Mouse (Mus musculus): ENCODE data around the gene Larp1b. TPM values are rescaled to one million over a fixed set of nuclear protein-coding genes. Genes with fewer than 3 reads are reported as not detected.
"Not testable (repeated sequence)": the region's sequence is repeated elsewhere in the genome, so short reads cannot be mapped to it uniquely, and the experiment has no call there.

Gene Larp1b
- polyA plus RNA-seq (2015; fragmentation: Nextera tagmentation; extraction: Ambion mirVana), result 3.1 TPM in 2 replicates

GRCm38 (mm10) chr3:40949170-40949902 is at the start of gene Larp1b:
Gene Larp1b, plus strand, starts transcription at chr3:40949828.
- H3K4me3 ChIP-seq, result peak within 1 kb of the TSS; percentile 82
- peak within 1 kb of the TSS; percentile 99 for H3K4me2 ChIP-seq (replicated peaks)
- 0 out of 2 replicates have a peak, but pooled peaks cover 3% of the 10 kb centered on the region for H3K27me3 ChIP-seq
- no peaks in the 10 kb centered on the region for H3K36me3 ChIP-seq
- WGBS, result under 1% methylated on average over 66 of the region's 66 CpGs
- peak within 1 kb of the TSS; percentile 51 for H3K9ac ChIP-seq (replicated peaks)
- H3K4me1 ChIP-seq, result peaks cover 17% of the 10 kb centered on the region
- H3K9me3 ChIP-seq, result no peaks in the 10 kb centered on the region
- peak; percentile 96 for ATAC-seq (replicated peaks)
- H3K27ac ChIP-seq (replicated peaks), result peak within 1 kb of the TSS; percentile 58

- WGBS, result 98% methylated on average over 8 of the region's 10 CpGs
- not testable (repeated sequence) for H3K9ac ChIP-seq (replicated peaks); H3K36me3 ChIP-seq; H3K4me3 ChIP-seq; ATAC-seq (replicated peaks); H3K27me3 ChIP-seq; H3K9me3 ChIP-seq; H3K4me1 ChIP-seq; H3K27ac ChIP-seq (replicated peaks); H3K4me2 ChIP-seq (replicated peaks)
Observed at GRCm38 (mm10) chr3:40902443-40902842, 47.2 kb upstream of the Larp1b start, which contains the start of gene 1700034I23Rik. Gene 1700034I23Rik, minus strand, starts transcription at chr3:40902543.

GRCm38 (mm10) chr3:40938189-40938588 is 11.4 kb upstream of the Larp1b start:
- Histone ChIP-seq H3K27me3 (no peaks in the 10 kb centered on the region), H3K4me2 (replicated peaks) (no peak overlapping the region), H3K9me3 (no peaks in the 10 kb centered on the region), H3K27ac (replicated peaks) (no peak overlapping the region), H3K36me3 (peaks cover 20% of the 10 kb centered on the region), H3K9ac (replicated peaks) (no peak overlapping the region), H3K4me1 (no peaks in the 10 kb centered on the region), H3K4me3 (no peak overlapping the region)
- no peak for ATAC-seq (replicated peaks)
- WGBS, result 95% methylated on average over 5 of the region's 5 CpGs

- Histone ChIP-seq H3K27ac (replicated peaks) (no peak overlapping the region), H3K27me3 (no peaks in the 10 kb centered on the region), H3K9me3 (no peaks in the 10 kb centered on the region), H3K36me3 (peaks cover 16% of the 10 kb centered on the region), H3K4me2 (replicated peaks) (no peak overlapping the region), H3K4me3 (no peak overlapping the region), H3K9ac (replicated peaks) (no peak overlapping the region), H3K4me1 (no peaks in the 10 kb centered on the region)
- WGBS, result 96% methylated on average over 4 of the region's 4 CpGs
- ATAC-seq (replicated peaks), result no peak
Observed at GRCm38 (mm10) chr3:40938592-40938991, 11.0 kb upstream of the Larp1b start.

GRCm38 (mm10) chr3:40939019-40939418 is 10.6 kb upstream of the Larp1b start:
- no peak overlapping the region for H3K4me3 ChIP-seq
- no peak overlapping the region for H3K27ac ChIP-seq (replicated peaks)
- H3K27me3 ChIP-seq, result no peaks in the 10 kb centered on the region
- no peak overlapping the region for H3K4me2 ChIP-seq (replicated peaks)
- H3K36me3 ChIP-seq, result peaks cover 11% of the 10 kb centered on the region
- no peak for ATAC-seq (replicated peaks)
- no peaks in the 10 kb centered on the region for H3K9me3 ChIP-seq
- H3K9ac ChIP-seq (replicated peaks), result no peak overlapping the region
- no peaks in the 10 kb centered on the region for H3K4me1 ChIP-seq

GRCm38 (mm10) chr3:40949903-40950600 is 424 bp downstream of the Larp1b start:
- H3K4me2 ChIP-seq (replicated peaks), result peak overlapping the region; percentile 99
- H3K9me3 ChIP-seq, result no peaks in the 10 kb centered on the region
- ATAC-seq (replicated peaks), result peak; percentile 55
- H3K27ac ChIP-seq (replicated peaks), result peak overlapping the region; percentile 58
- peaks cover 17% of the 10 kb centered on the region for H3K4me1 ChIP-seq
- H3K9ac ChIP-seq (replicated peaks), result peak overlapping the region; percentile 51
- H3K4me3 ChIP-seq, result peak overlapping the region; percentile 82
- H3K27me3 ChIP-seq, result 0 out of 2 replicates have a peak, but pooled peaks cover 3% of the 10 kb centered on the region
- WGBS, result under 1% methylated on average over 57 of the region's 118 CpGs
- no peaks in the 10 kb centered on the region for H3K36me3 ChIP-seq

GRCm38 (mm10) chr3:40950601-40951201 is 1.1 kb downstream of the Larp1b start:
- H3K4me1 ChIP-seq, result peaks cover 17% of the 10 kb centered on the region
- H3K9me3 ChIP-seq, result no peaks in the 10 kb centered on the region
- 0 out of 2 replicates have a peak, but pooled peaks cover 3% of the 10 kb centered on the region for H3K27me3 ChIP-seq
- H3K9ac ChIP-seq (replicated peaks), result peak overlapping the region; percentile 51
- no peaks in the 10 kb centered on the region for H3K36me3 ChIP-seq
- peak overlapping the region; percentile 58; the same call in 1 of the 2 replicates for H3K27ac ChIP-seq (replicated peaks)
- peak; percentile 2; the same call in 1 of the 2 replicates for ATAC-seq (replicated peaks)
- H3K4me2 ChIP-seq (replicated peaks), result peak overlapping the region; percentile 99
- H3K4me3 ChIP-seq, result peak overlapping the region; percentile 82
- WGBS, result under 1% methylated on average over 43 of the region's 43 CpGs

- WGBS, result 7% methylated on average over 7 of the region's 7 CpGs
- peaks cover 17% of the 10 kb centered on the region for H3K4me1 ChIP-seq
- no peak for ATAC-seq (replicated peaks)
- no peak overlapping the region for H3K27ac ChIP-seq (replicated peaks)
- H3K9me3 ChIP-seq, result no peaks in the 10 kb centered on the region
- H3K27me3 ChIP-seq, result 0 out of 2 replicates have a peak, but pooled peaks cover 3% of the 10 kb centered on the region
- H3K36me3 ChIP-seq, result no peaks in the 10 kb centered on the region
- H3K4me2 ChIP-seq (replicated peaks), result peak overlapping the region; percentile 99
- peak overlapping the region; percentile 82 for H3K4me3 ChIP-seq
- no peak overlapping the region for H3K9ac ChIP-seq (replicated peaks)
Observed at GRCm38 (mm10) chr3:40951365-40951764, 1.7 kb downstream of the Larp1b start.

- no peak overlapping the region for H3K4me2 ChIP-seq (replicated peaks)
- ATAC-seq (replicated peaks), result no peak
- H3K27ac ChIP-seq (replicated peaks), result no peak overlapping the region
- no peaks in the 10 kb centered on the region for H3K9me3 ChIP-seq
- 0 out of 2 replicates have a peak, but pooled peaks cover 3% of the 10 kb centered on the region for H3K27me3 ChIP-seq
- H3K4me3 ChIP-seq, result no peak overlapping the region
- no peaks in the 10 kb centered on the region for H3K36me3 ChIP-seq
- peaks cover 17% of the 10 kb centered on the region for H3K4me1 ChIP-seq
- no peak overlapping the region for H3K9ac ChIP-seq (replicated peaks)
Observed at GRCm38 (mm10) chr3:40952606-40953005, 3.0 kb downstream of the Larp1b start.

- Histone ChIP-seq H3K9me3 (no peaks in the 10 kb centered on the region), H3K36me3 (no peaks in the 10 kb centered on the region), H3K4me3 (no peak overlapping the region), H3K27ac (replicated peaks) (no peak overlapping the region), H3K4me1 (peaks cover 14% of the 10 kb centered on the region), H3K27me3 (0 out of 2 replicates have a peak, but pooled peaks cover 3% of the 10 kb centered on the region), H3K9ac (replicated peaks) (no peak overlapping the region), H3K4me2 (replicated peaks) (no peak overlapping the region)
- no peak for ATAC-seq (replicated peaks)
- 68% methylated on average over 1 of the region's 1 CpGs for WGBS
Observed at GRCm38 (mm10) chr3:40954792-40955191, 5.2 kb downstream of the Larp1b start.

- no peak overlapping the region for H3K4me3 ChIP-seq
- H3K27ac ChIP-seq (replicated peaks), result no peak overlapping the region
- H3K9ac ChIP-seq (replicated peaks), result no peak overlapping the region
- ATAC-seq (replicated peaks), result no peak
- H3K4me2 ChIP-seq (replicated peaks), result no peak overlapping the region
- H3K9me3 ChIP-seq, result no peaks in the 10 kb centered on the region
- no peaks in the 10 kb centered on the region for H3K36me3 ChIP-seq
- no peaks in the 10 kb centered on the region for H3K27me3 ChIP-seq
- no peaks in the 10 kb centered on the region for H3K4me1 ChIP-seq
Observed at GRCm38 (mm10) chr3:40958831-40959230, 9.2 kb downstream of the Larp1b start.

GRCm38 (mm10) chr3:40980758-40981157 is 31.1 kb downstream of the Larp1b start:
- Histone ChIP-seq H3K27me3 (no peaks in the 10 kb centered on the region), H3K4me1 (no peaks in the 10 kb centered on the region), H3K4me3 (no peak overlapping the region), H3K9ac (replicated peaks) (no peak overlapping the region), H3K36me3 (no peaks in the 10 kb centered on the region), H3K27ac (replicated peaks) (no peak overlapping the region), H3K4me2 (replicated peaks) (no peak overlapping the region), H3K9me3 (no peaks in the 10 kb centered on the region)
- ATAC-seq (replicated peaks), result no peak
